Mouse (Mus musculus) midbrain, embryonic 16.5 days (tissue): ENCODE data around the gene Car5a. TPM values are rescaled to one million over a fixed set of nuclear protein-coding genes. Genes with fewer than 3 reads are reported as not detected.

Experiments used
- ATAC-seq: fragments of 200-750 bp; cut with Nextera tagmentation; 2 replicates; pipeline ENCODE4 v1.8.0; 2017; ENCODE audit warnings: moderate TSS enrichment
- H3K27ac ChIP-seq: fragments of 300-500 bp; sonication (generic); 2 replicates; pipeline ENCODE4 v1.5.1; 2014; ENCODE audit warnings: mild to moderate bottlenecking, low read length, mixed read lengths
- H3K27me3 ChIP-seq: fragments of 300-500 bp; sonication (generic); 2 replicates; pipeline ENCODE4 v1.6.1; 2014; ENCODE audit warnings: low read depth, low read length, mixed read lengths; ENCODE audit not compliant: control insufficient read depth, insufficient read depth
- H3K36me3 ChIP-seq: fragments of 300-500 bp; sonication (generic); 2 replicates; pipeline ENCODE4 v1.6.1; 2014; ENCODE audit warnings: mild to moderate bottlenecking, low read length, moderate library complexity, mixed read lengths; ENCODE audit not compliant: control insufficient read depth, insufficient read depth
- H3K4me1 ChIP-seq: fragments of 300-500 bp; sonication (generic); 2 replicates; pipeline ENCODE4 v1.6.1; 2014; ENCODE audit warnings: mild to moderate bottlenecking, low read length, mixed read lengths; ENCODE audit not compliant: control insufficient read depth, insufficient read depth
- H3K4me2 ChIP-seq: fragments of 300-500 bp; sonication (generic); 2 replicates; pipeline ENCODE4 v1.6.1; 2014; ENCODE audit warnings: mild to moderate bottlenecking, low read length, mixed read lengths
- H3K4me3 ChIP-seq: fragments of 300-500 bp; sonication (generic); 2 replicates; pipeline ENCODE4 v1.5.1; 2014; ENCODE audit warnings: low read depth, mild to moderate bottlenecking, low read length, moderate library complexity, mixed read lengths
- H3K9ac ChIP-seq: fragments of 300-500 bp; sonication (generic); 2 replicates; pipeline ENCODE4 v1.6.1; 2014; ENCODE audit warnings: low read depth, low read length, mixed read lengths
- H3K9me3 ChIP-seq: fragments of 300-500 bp; sonication (generic); replicated peaks from 2 replicates; pipeline ENCODE4 v1.6.1; 2014; ENCODE audit warnings: mild to moderate bottlenecking, low read length, mixed read lengths; ENCODE audit not compliant: control insufficient read depth, poor library complexity, severe bottlenecking
- WGBS: fragments of 180-500 bp; shearing (Covaris S2); extraction: QIAGEN DNeasy Blood & Tissue Kit; methylation state at CpG from one replicate; pipeline ENCODE4 v1.1.7; 2014; 5-methylcytosine and 5-hydroxymethylcytosine counted together
- polyA plus RNA-seq: library from polyadenylated mRNA; unstranded; fragments of >200 nt; fragmentation: Nextera tagmentation; extraction: Ambion mirVana; gene quantifications from 2 replicates; pipeline ENCODE4 v1.2.1, GENCODE M21; 2015

The Car5a gene
- polyA plus RNA-seq, 1 experiment from 2014 or later = 0.55 TPM

- H3K9me3 ChIP-seq = no peaks in the 10 kb centered on the region
- ATAC-seq = no peak
- H3K9ac ChIP-seq = no peak overlapping the region
- 71% methylated on average over 5 of the region's 5 CpGs for WGBS
- no peak overlapping the region for H3K4me2 ChIP-seq
- H3K36me3 ChIP-seq = no peaks in the 10 kb centered on the region
- H3K4me3 ChIP-seq = no peak overlapping the region
- H3K27me3 ChIP-seq = no peaks in the 10 kb centered on the region
- no peak overlapping the region for H3K27ac ChIP-seq
- peaks cover 1% of the 10 kb centered on the region for H3K4me1 ChIP-seq
Measured at GRCm38 (mm10) chr8:121877212-121877611, 67.5 kb downstream of the Car5a start.

GRCm38 (mm10) chr8:121875517-121875916 lies 69.2 kb downstream of the Car5a start:
- WGBS = 92% methylated on average over 9 of the region's 9 CpGs
- no peak overlapping the region for H3K9ac ChIP-seq
- no peak overlapping the region for H3K27ac ChIP-seq

GRCm38 (mm10) chr8:121875045-121875444 lies 69.7 kb downstream of the Car5a start:
- Histone ChIP-seq H3K36me3 (no peaks in the 10 kb centered on the region), H3K4me3 (no peak overlapping the region), H3K27ac (no peak overlapping the region), H3K4me2 (no peak overlapping the region), H3K4me1 (peaks cover 5% of the 10 kb centered on the region), H3K9me3 (no peaks in the 10 kb centered on the region), H3K9ac (no peak overlapping the region), H3K27me3 (no peaks in the 10 kb centered on the region)
- ATAC-seq = no peak
- 88% methylated on average over 3 of the region's 3 CpGs for WGBS

More at GRCm38 (mm10) chr8:121875517-121875916, 69.2 kb downstream of the Car5a start:
- no peak for ATAC-seq
- H3K4me1 ChIP-seq = peaks cover 5% of the 10 kb centered on the region
- H3K27me3 ChIP-seq = no peaks in the 10 kb centered on the region
- H3K9me3 ChIP-seq = no peaks in the 10 kb centered on the region
- no peak overlapping the region for H3K4me2 ChIP-seq
- H3K4me3 ChIP-seq = no peak overlapping the region
- no peaks in the 10 kb centered on the region for H3K36me3 ChIP-seq

- Histone ChIP-seq H3K27me3 (no peaks in the 10 kb centered on the region), H3K4me2 (no peak overlapping the region), H3K27ac (no peak overlapping the region), H3K36me3 (no peaks in the 10 kb centered on the region), H3K4me3 (no peak overlapping the region), H3K9me3 (no peaks in the 10 kb centered on the region), H3K4me1 (peaks cover 5% of the 10 kb centered on the region), H3K9ac (no peak overlapping the region)
- no peak for ATAC-seq
- WGBS = 67% methylated on average over 9 of the region's 9 CpGs
Measured at GRCm38 (mm10) chr8:121874031-121874430, 70.7 kb downstream of the Car5a start.

- H3K4me1 ChIP-seq = peaks cover 5% of the 10 kb centered on the region
- H3K27ac ChIP-seq = no peak overlapping the region
- 29% methylated on average over 10 of the region's 10 CpGs for WGBS
- H3K36me3 ChIP-seq = no peaks in the 10 kb centered on the region
- ATAC-seq = no peak
- no peak overlapping the region for H3K9ac ChIP-seq
- no peaks in the 10 kb centered on the region for H3K9me3 ChIP-seq
- H3K4me2 ChIP-seq = no peak overlapping the region
- no peaks in the 10 kb centered on the region for H3K27me3 ChIP-seq
- no peak overlapping the region for H3K4me3 ChIP-seq
Measured at GRCm38 (mm10) chr8:121871833-121872440, 72.8 kb downstream of the Car5a start.

- Histone ChIP-seq H3K9me3 (no peaks in the 10 kb centered on the region), H3K9ac (no peak overlapping the region), H3K4me2 (no peak overlapping the region), H3K27me3 (no peaks in the 10 kb centered on the region), H3K36me3 (no peaks in the 10 kb centered on the region), H3K4me1 (peaks cover 5% of the 10 kb centered on the region), H3K27ac (no peak overlapping the region), H3K4me3 (no peak overlapping the region)
- ATAC-seq = no peak
- WGBS = 90% methylated on average over 2 of the region's 2 CpGs
Measured at GRCm38 (mm10) chr8:121870190-121870589, 74.5 kb downstream of the Car5a start.

DNA sequence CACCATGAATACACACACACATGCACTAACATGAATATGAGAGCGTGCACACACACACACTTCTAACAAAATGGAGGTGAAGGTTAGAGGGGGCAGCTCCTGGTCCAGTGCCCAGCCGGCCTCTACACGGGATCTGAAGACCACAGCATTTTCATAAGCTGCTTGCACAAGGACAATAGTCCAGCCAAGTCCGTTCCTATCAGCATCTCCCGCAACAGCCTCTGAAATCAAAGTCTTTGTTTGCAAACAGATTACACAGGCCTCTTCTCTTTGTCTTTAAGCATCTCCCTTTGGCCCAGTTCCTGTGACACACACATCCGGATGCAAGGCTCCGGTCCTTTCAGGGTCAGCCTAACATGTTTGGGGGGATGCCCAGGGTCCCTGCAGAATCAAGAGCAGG lies 75.8 kb downstream of the Car5a start:
- Histone ChIP-seq H3K27me3 (no peaks in the 10 kb centered on the region), H3K9me3 (no peaks in the 10 kb centered on the region), H3K4me1 (peaks cover 5% of the 10 kb centered on the region), H3K4me3 (no peak overlapping the region), H3K36me3 (no peaks in the 10 kb centered on the region), H3K9ac (no peak overlapping the region), H3K4me2 (no peak overlapping the region), H3K27ac (no peak overlapping the region)
- 75% methylated on average over 7 of the region's 7 CpGs for WGBS
- ATAC-seq = no peak

DNA sequence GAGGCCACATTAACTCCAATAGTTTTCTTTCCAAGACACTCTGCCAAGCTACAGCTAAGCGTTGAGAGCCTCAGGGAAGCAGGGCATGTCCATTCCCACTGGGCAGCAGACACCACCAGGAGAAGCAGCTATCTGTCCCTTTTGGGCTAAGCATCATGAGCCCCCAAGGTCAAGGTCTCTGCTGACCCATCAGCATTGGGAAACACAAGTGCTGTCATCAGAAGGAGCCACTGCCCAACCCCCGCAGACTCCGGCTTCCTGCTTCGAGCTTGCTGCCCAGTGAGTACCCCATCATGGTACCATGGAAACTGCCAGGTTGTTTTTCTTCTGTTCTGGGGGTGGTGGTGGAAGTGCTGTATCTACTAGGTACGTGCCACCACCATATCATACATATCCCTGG lies 76.5 kb downstream of the Car5a start:
- H3K4me2 ChIP-seq = no peak overlapping the region
- no peak overlapping the region for H3K27ac ChIP-seq
- H3K9me3 ChIP-seq = no peaks in the 10 kb centered on the region
- WGBS = 85% methylated on average over 5 of the region's 5 CpGs
- H3K36me3 ChIP-seq = no peaks in the 10 kb centered on the region
- no peak overlapping the region for H3K4me3 ChIP-seq
- ATAC-seq = no peak
- no peak overlapping the region for H3K9ac ChIP-seq
- H3K4me1 ChIP-seq = peaks cover 5% of the 10 kb centered on the region
- no peaks in the 10 kb centered on the region for H3K27me3 ChIP-seq
